Mouse (Mus musculus) gastrocnemius, postnatal 25 days (tissue): Measurements from ENCODE around the gene Aspscr1. TPM values are rescaled to one million over a fixed set of nuclear protein-coding genes. Genes with fewer than 3 reads are reported as not detected.
"Not testable (repeated sequence)": the region's sequence is repeated elsewhere in the genome, so short reads cannot be mapped to it uniquely, and the experiment has no call there.

ENCODE experiments used
- DNase-seq: peaks from one replicate; pipeline ENCODE4 v3.0.0; 2022
- total RNA-seq, 2 experiments: library from RNA; stranded (reverse); gene quantifications; 1 replicate in 1 of 2; 2 replicates in 1 of 2; pipeline ENCODE4 v1.2.3; 2021

Aspscr1 gene
- total RNA-seq, 2 experiments from 2014 or later, result 25.8 to 28.8 TPM

DNA sequence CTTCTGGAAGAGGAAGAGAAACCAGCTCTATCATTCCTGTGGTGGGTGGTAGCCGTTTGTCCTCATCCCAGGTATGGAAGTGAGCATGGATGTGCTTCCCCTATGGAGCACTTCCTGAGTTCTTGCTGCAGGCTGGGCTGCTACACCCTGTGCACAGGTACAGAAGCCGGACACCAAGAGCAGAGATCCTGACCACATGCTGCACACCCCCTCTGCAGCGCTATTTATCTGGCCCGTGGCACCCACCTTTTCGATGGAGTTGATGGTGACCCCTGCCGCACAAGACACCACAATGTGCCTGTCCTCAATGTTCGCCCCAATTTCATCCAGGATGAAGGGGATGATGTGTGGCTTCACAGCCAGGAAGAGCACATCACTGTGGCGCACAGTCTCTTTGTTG, 30.9 kb upstream of the Aspscr1 start:
- DNase-seq, result no peak

DNA sequence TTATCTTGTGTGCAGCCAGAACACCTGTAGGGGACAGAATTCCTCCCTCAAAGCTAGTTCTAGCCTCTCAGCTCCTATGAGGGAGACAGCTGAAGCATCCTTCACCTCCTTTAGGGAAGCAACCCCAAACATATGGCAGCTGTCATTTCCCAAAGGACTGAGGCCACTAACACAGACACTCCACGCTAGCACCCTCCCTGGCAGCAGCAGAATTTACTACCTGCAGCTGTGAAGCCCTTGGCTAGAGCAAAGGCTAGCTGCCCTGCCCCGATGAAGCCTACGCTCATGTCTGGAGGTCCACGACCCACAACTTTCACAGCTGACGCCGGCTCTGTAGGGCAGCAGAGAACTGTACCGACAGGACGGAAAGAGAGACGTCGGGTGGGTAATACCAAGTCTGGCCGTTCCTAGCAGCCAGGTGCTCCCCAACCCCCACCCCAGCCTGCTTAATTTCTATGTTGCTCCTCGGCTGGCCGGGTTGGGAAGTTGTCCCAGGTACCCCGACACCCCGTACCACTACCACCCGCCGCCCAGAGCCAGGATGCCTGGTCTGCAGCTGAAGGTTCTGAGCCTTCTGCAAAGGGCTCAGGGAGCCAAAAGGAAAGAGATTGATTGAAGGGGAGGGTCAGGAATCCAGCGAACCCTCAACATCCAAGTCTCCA, 29.7 kb upstream of the Aspscr1 start:
- DNase-seq, result no peak

DNA sequence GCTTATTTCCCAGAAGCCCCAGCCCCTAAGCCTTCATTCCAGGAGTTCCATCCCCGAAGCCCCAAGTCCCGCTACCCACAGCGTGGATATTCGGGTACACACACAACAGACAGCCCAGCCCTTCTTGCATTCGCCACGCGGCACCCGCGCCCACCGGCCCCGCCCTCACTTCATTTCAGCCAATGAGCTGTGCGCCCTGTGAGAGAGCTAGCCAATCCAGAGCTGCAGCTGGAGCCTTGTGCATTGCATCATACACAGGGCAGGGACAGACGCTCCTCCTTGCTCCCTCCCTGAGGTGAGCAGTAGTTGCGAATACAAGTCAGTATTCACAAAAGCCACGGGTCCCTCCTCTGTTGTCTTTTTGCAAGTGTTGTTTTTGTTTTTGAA, 29.2 kb upstream of the Aspscr1 start, which contains the start of gene Pycr1:
Pycr1 (minus strand) TSS at position 169 of the 387 bp plus-strand sequence.
- DNase-seq, result peak; percentile 95

DNA sequence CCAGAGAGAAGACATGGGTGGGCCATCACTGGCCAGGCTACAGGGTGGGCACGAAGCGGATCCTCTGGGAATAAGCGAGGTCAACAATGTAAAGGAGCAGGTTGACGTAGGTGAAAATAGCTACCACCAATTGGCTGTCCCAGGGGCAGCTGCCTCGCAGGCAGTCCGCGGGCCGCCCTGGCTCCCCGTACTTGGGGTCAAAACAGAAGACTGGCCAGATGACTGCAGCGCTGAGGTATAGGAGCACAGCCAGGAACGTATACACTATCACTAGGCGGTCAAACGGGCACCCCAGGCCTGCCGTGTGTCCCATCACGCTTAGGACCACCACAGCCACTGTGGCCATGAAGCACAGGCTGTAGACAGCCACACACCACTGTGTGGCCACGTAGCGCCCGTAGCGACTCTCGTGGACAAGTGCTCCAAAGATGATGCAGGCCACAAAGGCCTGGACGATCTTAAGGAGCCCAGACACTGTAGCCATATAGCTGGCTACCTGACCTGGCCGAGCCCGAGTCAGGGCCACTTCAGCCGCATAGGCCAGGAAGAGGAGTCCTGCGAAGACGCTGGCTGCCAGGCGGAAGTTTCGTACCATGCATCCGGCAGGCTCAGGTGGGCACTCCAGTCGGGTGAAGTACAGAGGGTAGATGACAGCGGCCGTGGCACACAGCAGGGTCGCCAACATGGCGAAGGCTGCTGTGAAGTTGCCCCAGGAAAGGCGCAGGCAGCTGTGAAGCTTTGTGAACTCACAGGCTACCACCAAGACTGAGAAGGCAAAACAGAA, 25.5 kb upstream of the Aspscr1 start:
- DNase-seq, result peak; percentile 9

DNA sequence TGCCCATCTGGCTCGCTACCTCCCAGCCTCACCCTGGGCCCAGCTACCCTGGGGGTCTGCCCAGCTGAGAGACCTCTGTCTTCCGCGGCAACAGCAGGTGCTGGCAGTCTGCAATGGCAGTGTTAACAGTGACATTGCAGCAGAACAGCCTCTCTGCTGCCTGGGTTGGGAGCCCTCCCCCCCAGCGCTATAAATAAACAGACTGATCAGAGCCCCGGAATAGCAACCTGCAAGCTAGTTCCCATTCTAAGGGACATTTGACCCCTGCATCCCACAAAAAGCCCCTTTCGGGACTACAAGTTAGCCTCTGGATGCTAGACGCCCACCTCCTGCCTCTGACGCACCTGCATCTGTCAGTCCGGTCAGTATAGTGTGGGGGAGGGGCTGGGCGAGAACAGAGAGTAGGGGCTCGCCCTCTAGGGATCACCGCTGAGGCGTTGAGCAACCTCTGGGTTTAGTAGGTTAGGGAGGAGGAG, 24.7 kb upstream of the Aspscr1 start, which contains the start of gene Myadml2:
Myadml2 (minus strand) TSS at position 158 of the 476 bp plus-strand sequence.
- DNase-seq, result peak; percentile 74

DNA sequence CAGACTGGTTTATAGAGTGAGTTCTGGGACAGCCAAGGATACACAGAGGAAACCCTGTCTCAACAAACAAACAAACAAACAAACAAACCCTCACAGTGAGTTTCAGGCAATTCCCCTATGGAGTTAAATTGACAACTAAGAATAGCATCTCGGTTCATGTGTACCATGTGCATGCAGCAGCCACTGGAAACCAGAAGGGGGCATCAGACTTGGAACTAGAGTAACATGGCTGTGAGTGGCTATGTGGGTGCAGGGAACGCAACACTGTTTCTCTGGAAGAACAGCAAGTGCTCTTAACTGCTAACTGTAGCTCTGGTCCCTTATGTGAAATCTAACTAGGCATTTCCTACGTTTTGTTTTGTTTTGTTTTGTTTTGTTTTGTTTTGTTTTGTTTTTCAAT, 20.9 kb upstream of the Aspscr1 start:
- DNase-seq, result no peak

DNA sequence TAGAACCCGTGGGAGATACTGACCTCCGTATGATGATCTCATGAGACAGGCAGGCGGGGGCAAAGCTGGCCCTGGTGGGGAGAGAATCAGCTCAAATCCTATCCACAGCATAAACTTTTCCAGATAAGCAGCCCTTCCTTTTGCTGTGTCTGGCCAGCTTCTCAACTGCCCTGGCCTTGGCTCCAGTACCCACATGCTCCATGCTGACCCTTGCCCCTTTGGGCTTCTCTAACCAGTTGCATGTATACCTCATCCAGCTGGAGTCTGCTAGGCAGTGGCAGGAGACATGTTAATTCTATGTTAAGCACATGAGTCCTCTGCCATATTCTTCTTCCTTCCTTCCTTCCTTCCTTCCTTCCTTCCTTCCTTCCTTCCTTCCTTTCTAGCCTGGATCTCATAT, 18.0 kb upstream of the Aspscr1 start:
- no peak for DNase-seq

DNA sequence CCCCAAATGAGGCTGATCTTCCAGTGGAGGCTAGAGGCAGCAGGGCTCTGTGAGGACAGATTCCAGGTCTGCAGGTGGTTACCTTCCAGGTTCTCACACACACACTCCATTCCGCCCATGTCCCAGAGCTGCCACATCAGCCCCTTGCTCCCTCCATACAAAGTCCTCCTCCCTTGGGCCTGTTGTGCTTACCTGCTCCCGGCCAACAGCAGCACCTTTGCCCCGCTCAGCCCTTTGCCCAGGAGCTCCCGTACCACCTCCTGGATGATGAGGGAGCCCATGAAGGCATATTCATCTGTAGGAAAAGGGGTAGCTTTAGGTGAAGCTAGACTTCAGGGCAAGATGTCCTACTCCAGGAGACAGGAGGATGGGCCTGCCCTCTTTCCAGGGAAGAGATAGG, 15.5 kb upstream of the Aspscr1 start:
- no peak for DNase-seq

DNA sequence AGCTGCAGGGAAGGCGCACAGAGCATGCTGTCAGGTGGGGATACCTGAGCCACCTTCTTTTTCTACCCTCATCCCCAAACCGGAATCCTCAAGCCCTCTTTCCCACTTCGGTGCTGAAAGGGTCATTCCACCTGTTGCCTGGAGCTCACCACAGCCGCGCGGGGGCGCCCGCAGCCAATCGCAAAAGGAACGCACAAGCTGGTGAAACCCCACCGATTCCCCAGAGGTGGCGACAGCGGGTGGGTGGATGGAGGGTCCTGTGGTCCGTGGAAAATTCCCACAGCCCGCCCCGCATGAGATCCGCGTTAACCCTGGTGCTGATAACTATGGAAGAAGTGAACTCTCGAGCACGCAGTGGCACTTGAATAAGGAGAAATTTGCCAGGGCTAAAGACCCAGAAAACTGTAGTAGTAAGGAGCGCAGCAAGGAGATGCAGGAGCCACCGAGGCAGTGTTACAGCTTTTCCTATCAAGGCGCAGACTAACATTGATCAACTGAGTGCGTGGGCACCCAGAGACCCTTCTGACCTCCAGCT, 13.8 kb upstream of the Aspscr1 start:
- DNase-seq, result peak; percentile 69

DNA sequence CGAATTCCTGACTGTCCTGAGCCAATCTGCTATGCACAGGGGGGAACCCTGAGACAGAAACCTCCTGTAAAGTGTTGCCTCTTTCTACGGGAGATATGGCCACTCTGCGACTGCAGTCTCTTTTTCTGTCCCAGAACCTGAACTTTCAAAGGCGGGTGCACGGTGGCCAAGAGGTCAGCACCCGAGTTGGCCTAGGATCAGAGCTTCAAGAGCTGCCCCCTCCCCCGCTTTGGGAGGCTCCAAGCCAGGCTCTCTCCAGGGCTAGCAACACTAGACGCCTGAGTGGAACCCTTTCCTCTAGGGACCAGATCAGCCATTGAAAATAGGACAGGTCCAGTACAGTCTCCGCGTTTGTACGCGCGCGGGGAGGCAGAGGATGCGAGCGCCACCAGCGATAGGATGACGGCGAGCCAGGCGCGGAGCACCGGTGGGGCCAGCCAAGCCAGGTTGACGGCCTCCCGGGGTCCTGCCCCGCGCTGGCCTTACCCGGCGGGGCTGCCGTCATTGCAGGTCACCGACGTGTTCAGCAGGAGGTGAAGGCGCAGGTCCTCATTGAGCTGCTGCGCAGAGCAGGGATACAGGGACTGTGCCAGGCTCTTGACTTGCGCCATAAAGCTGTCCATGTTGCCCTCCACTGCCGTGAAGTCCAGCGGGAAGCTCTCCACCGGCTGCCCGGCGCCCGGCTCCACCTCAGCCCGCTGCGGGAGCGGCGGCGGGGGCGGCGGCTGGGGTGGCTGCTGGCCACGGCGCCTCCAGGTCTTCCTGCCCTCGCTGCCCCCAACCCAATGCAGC, 13.1 kb upstream of the Aspscr1 start:
- no peak for DNase-seq

DNA sequence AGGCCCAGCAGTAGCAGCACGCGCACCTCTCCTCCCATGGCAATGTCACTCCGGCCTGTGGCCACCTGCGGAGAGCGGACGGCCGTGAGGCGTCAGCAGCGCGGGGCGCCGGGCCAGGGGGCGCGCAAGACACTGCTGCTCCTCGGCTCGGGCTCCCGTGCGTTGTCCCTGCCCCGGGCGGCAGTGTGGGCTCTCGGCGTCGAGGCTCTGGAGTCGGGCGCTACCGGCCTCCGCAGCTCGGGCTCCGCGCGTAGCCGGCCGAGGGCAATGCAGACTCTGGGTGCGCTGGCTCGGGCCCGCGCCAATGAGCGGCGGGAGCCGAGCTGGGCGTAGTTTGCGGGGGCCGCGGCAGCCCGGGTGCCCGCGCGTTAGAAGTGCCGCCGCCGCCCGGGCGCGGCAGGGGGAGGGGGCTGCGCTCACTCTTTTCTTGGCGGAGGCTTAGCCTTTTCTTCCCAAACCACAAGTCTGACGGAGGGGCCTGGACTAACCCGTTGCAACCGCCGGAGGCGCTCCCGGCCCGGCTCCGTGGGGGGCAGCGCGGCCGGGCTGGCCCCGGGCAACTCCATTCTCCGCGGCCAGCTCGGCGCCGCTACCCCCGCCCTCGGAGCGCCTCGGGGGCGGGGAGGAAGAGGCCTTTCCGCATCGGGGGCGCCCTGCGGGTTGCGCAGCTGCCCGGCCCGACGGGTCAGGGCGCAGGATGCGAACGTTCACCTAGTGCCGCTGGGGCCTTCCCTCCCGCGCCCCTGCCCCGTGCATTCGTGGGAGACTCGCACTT, 12.3 kb upstream of the Aspscr1 start:
- no peak for DNase-seq

DNA sequence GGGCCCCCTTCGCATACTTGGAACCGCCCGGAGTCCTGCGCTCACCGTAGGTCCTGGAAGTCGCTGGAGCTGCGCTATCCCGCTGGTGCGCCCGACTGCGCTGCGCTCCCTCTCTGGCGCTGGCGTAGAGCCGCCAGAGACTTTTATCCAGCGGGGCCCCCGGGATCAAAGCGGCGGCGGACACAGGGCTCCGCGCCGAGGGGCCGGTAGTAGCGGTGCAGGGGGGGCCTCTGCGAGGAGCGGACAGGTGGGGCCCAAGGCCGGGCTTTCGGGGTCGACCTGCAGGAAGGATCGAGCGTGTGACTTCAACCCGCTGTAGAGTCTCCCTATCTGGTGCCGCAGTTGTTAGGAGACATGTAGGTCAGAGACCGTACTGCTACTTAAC, 11.7 kb upstream of the Aspscr1 start, which contains the start of gene Notum:
Notum (minus strand) TSS at position 100 of the 385 bp plus-strand sequence.
- DNase-seq, result no peak

DNA sequence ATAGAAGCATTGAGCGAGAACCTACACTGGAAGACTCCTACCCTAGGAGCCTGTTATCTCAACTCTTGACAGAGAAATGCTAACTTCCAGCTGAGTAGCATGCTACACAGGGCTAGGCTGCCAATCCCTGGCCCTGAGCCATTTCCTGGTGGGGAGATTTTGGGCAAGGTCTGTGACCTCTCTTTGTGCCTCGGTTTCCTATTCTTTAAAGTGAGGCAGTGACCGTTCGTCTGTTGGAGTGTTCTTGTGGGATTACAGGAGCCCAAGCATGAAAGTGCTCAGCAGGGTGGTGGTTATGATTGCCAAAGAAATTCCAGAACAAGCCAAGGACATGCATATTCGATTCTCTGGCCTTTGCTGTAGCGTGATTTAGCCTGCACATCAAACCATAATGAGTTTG, 10.0 kb upstream of the Aspscr1 start:
- no peak for DNase-seq

DNA sequence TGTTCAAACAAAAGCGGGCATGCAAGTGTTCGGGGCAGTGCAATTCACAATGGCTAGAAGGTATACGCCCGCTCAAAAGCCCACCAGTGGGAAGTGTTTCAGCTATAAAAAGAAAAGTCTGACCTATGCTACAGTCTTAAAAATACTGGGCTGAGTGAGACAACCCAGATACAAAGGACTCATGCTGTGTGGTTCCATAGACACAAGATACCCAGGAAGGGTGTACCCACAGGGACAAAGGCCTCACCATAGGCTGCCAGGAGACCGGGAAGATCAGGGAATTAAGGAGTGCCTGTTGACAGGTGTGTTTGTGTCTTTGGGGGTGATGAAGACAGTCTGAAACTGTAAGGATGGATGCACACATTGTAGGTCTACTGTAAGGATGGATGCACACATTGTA, 9.1 kb upstream of the Aspscr1 start:
- no peak for DNase-seq

DNA sequence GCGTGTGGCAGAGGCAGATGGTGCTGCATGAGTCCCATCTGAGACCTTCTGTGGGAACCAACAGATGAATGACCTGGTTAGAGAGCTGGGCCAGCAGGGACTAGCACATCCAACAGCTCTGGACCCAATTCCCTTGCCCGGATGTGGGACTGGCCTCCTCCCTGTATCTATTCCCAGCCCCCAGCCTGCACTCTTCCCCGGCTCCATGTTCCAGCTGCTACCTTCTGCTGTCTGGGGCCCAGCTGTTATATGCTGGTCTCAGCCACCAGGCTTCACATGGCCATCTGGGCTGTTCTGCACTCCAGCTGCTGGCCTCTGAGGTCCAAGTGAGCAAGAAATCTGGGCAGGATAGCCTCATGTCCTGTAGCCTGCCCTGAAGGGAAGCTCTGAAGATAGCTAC, 7.4 kb upstream of the Aspscr1 start:
- peak; percentile 46 for DNase-seq

DNA sequence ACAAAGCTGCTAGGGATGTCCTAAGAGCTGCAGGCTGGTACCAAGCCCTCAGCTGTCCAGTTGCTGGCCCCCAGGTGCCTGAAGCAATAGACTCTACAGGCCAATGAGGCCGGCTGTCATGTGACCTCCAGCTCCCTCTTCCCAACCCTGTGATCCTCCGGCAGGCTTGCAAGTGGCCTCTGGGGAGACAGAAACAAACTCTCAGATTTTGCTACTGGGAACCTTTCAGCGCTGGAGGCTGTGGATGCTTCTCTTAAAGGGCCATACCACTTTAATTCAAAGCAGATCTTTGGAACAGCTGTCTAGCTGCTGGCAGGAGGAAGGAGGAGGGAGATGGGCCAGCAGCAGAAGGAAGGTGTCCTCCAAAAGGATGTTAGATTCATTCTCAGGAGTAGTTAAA, 6.2 kb upstream of the Aspscr1 start:
- no peak for DNase-seq

DNA sequence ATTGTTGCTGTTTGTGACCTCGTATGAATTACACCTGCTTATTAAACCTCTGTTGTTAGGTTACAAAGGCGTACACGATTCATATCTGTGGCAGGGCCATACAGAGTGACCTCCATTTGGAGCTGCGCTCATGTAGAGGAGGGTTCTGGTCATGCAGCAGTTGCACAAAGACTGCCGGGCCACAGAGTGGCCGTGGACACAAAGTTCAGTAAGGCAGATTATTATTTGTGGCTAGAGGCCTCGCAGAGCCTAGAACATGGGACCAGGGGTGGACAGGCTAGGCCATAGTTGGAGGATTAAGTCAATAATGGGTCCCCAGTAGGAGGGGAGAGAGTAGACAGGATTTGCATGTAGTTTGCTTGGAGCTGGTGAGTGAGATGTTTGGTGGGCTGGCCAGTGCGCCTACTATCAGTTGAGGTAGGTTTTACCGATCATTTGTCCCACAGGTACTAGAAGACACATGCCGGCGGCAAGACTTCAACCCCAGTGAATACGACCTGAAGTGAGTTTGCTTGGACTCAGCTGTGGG, 885 bp downstream of the Aspscr1 start:
- DNase-seq, result no peak

DNA sequence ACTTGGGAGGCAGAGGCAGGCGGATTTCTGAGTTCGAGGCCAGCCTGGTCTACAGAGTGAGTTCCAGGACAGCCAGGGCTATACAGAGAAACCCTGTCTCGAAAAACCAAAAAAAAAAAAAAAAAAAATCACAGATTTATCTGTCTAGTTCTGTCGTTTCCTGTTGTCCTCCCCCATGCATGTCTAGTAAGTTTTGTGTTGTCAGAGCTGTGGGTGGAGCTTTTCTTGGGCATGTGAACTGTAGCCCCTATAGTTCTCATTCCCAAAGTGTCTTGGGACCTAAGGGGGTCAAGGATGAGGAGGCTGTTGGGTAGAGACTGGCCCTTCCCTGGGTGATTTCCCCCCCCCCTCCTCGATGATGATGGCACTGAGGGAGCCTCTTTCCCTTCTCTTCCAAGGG, 3.1 kb downstream of the Aspscr1 start:
- not testable (repeated sequence) for DNase-seq

DNA sequence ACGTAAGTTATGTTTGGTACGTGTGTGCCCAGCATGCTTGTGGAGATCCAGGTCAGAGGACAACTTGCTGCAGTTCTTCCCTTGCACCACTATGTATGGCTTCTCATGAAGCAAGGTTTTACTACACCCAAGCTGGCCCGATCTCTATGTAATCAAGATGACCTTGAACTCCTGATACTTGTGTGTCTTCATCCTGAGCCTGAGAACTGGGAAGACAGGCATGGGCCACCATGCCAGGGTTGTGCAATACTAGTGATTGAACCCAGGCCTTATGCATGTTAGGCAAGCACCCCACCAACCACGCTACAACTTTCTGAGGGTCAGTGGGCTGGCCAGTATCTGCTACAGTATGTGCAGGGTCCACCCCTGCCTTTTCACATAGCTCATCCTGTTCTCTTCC, 4.2 kb downstream of the Aspscr1 start:
- no peak for DNase-seq

DNA sequence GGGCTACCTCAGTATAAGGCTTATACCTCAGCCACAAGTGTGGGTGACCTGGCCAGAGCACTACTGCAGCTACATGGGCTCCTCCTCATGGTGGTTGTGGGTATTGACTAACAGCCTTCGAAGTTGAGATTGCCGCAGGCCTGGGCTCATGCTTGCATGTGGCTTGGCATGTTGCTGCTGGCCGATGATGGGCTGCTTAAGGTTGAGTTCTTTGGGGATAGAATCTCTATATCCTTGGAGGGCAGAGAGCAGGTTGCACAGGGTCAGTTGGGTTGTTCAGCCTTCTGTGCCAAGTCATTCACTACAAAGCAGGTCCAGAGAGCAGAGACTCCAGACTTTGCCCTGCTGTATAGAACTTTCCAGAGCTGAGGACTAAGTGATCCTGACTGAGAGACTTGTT, 7.1 kb downstream of the Aspscr1 start:
- no peak for DNase-seq

DNA sequence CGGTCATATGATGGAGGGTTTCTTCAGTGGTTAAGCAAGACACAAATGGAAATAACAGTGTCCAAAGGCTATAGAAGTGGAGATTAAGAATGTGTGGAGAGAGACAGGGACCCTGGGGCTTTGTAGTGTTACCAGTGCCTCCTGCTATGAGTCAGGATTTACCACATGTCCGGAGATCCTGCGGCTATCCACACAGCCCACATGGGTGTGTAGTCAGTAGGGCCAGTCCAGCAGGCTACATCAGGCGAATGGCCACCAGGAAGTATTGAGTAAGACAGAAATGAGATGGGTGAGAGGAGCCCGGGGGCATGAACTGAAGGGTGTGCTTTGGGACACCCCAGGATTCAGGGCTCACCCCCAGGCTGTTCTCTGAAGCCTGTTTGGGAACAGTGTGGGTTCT, 9.9 kb downstream of the Aspscr1 start:
- no peak for DNase-seq
